Mouse (Mus musculus) layer of hippocampus, postnatal 10 days (tissue): ENCODE results near the gene Prss57. TPM values are rescaled to one million over a fixed set of nuclear protein-coding genes. Genes with fewer than 3 reads are reported as not detected.

Source experiments
- DNase-seq, 2 experiments: peaks; one replicate each; pipeline ENCODE4 v3.0.0; 2021; ENCODE audit warnings: low spot score in 2 of 2
- long read RNA-seq: library from polyadenylated mRNA; stranded (forward); transcript quantifications from one replicate; pipeline ENCODE4 v2.0.0, GENCODE M21; 2023
- total RNA-seq, 2 experiments: library from RNA; stranded (reverse); gene quantifications; 2 replicates each; pipeline ENCODE4 v1.2.3; 2021

The Prss57 gene
- under 1 TPM; 0.21 to 0.31 TPM for total RNA-seq
- long read RNA-seq, partial matches to known transcripts: 0 of 1 reads
- long read RNA-seq, other reads (novel, unspliced or antisense): 1 of 1 reads

- no peak for DNase-seq
Measured at GRCm38 (mm10) chr10:79790861-79791260, at the start of gene Prss57. TSS of gene Prss57 (minus strand) at chr10:79790961.

- no peak for DNase-seq
Measured at GRCm38 (mm10) chr10:79840091-79840490, 49.3 kb upstream of the Prss57 start.

- no peak for DNase-seq
Measured at GRCm38 (mm10) chr10:79838151-79838550, 47.4 kb upstream of the Prss57 start.

GRCm38 (mm10) chr10:79836918-79837317, 46.2 kb upstream of the Prss57 start:
- no peak for DNase-seq

- DNase-seq: peak; percentile 87
Measured at GRCm38 (mm10) chr10:79834769-79835398, 44.1 kb upstream of the Prss57 start.

GRCm38 (mm10) chr10:79832786-79833181, 42.0 kb upstream of the Prss57 start:
- no peak for DNase-seq

GRCm38 (mm10) chr10:79832026-79832785, 41.4 kb upstream of the Prss57 start:
- DNase-seq: no peak

GRCm38 (mm10) chr10:79831583-79831982, 40.8 kb upstream of the Prss57 start:
- no peak for DNase-seq

GRCm38 (mm10) chr10:79824413-79824812, 33.7 kb upstream of the Prss57 start:
- DNase-seq: no peak

- no peak for DNase-seq
Measured at GRCm38 (mm10) chr10:79823011-79823410, 32.2 kb upstream of the Prss57 start.

- no peak for DNase-seq
Measured at GRCm38 (mm10) chr10:79822372-79822771, 31.6 kb upstream of the Prss57 start.

- no peak for DNase-seq
Measured at GRCm38 (mm10) chr10:79821731-79822130, 31.0 kb upstream of the Prss57 start.

- DNase-seq: no peak
Measured at GRCm38 (mm10) chr10:79820782-79821181, 30.0 kb upstream of the Prss57 start, which contains the start of gene Misp. TSS of gene Misp (plus strand) at chr10:79820989.

GRCm38 (mm10) chr10:79820277-79820676, 29.5 kb upstream of the Prss57 start:
- no peak for DNase-seq

GRCm38 (mm10) chr10:79819606-79820005, 28.8 kb upstream of the Prss57 start:
- no peak for DNase-seq

GRCm38 (mm10) chr10:79818225-79818624, 27.5 kb upstream of the Prss57 start:
- DNase-seq: no peak

GRCm38 (mm10) chr10:79817111-79817510, 26.4 kb upstream of the Prss57 start:
- DNase-seq: no peak

- DNase-seq: no peak
Measured at GRCm38 (mm10) chr10:79815671-79816494, 25.1 kb upstream of the Prss57 start.

- no peak for DNase-seq
Measured at GRCm38 (mm10) chr10:79814271-79814842, 23.6 kb upstream of the Prss57 start.

- peak; percentile 94 for DNase-seq
Measured at GRCm38 (mm10) chr10:79811736-79812637, 21.2 kb upstream of the Prss57 start.
